Mouse (Mus musculus): ENCODE results near the gene Arfgap1. TPM values are rescaled to one million over a fixed set of nuclear protein-coding genes. Genes with fewer than 3 reads are reported as not detected.
A peak's percentile ranks its signal among the peaks of the same experiment; 100 is the strongest.

Arfgap1 gene
- 2.5 and 2.9 TPM in 2 replicates for polyA plus RNA-seq (2012)

DNA sequence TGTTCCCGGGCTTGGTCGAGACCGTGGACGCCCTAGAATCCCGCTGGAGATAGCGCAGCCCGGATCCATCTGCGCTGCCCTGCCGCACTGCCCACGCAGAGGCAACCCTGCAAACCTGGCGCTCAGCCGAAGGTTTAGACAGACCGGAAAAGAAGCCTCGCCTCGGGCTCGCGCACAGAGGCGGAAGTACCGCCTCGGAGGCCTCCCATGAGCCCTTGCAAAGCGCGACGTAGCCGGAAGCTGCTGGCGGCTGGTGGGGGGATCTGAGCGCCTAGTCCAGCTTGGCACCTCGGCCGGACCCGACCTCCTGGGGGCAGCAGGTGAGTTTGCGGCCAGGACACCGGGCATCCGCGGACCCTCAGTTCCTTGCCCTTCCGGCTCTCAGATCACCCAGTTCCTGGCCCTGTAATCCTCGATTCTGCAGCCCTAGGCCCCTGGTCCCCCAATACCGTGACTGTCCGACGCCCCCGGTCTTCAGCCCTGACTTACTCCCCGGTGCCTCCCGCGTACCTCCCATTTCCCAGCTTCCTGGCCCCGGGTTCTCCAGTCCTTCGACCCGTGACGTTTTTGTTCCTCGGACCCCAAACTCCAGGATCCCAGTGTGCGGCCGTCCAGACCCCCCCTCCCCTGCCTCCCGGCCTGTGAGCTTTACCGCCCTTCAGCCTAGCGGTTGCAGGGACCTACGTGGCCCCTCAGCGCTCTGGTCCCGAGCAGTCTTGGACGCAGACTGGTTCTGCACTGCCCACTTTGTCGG lies at the start of gene Arfgap1:
Arfgap1 (plus strand) TSS at position 216 of the 754 bp plus-strand sequence.
- H3K9me3 ChIP-seq (ENCODE audit: control insufficient read depth, low read length), result no peaks in the 10 kb centered on the region
- H3K27me3 ChIP-seq (ENCODE audit: control insufficient read depth), result no peaks in the 10 kb centered on the region
- peaks cover 45% of the 10 kb centered on the region for H3K4me1 ChIP-seq (ENCODE audit: control insufficient read depth)
- H3K36me3 ChIP-seq (ENCODE audit: control insufficient read depth), result peaks cover 34% of the 10 kb centered on the region
- TF ChIP-seq GATA1 (IDR thresholded peaks at IDR 0.05; ENCODE audit: low read length) (no peak), TAL1 (IDR thresholded peaks at IDR 0.05; ENCODE audit: low read length) (no peak)
- peak within 1 kb of the TSS; percentile 80 for H3K4me3 ChIP-seq (replicated peaks)

- no peaks in the 10 kb centered on the region for H3K9me3 ChIP-seq (ENCODE audit: control insufficient read depth, low read length)
- peaks cover 33% of the 10 kb centered on the region for H3K4me1 ChIP-seq (ENCODE audit: control insufficient read depth)
- TF ChIP-seq TAL1 (IDR thresholded peaks at IDR 0.05; ENCODE audit: low read length), result no peak
- no peak for TF ChIP-seq GATA1 (IDR thresholded peaks at IDR 0.05; ENCODE audit: low read length)
- H3K36me3 ChIP-seq (ENCODE audit: control insufficient read depth), result peaks cover 43% of the 10 kb centered on the region
- H3K4me3 ChIP-seq (replicated peaks), result peak overlapping the region; percentile 99
- no peaks in the 10 kb centered on the region for H3K27me3 ChIP-seq (ENCODE audit: control insufficient read depth)
Observed at GRCm38 (mm10) chr2:180919913-180920809, 46.9 kb upstream of the Arfgap1 start.

GRCm38 (mm10) chr2:180920810-180921400 lies 46.1 kb upstream of the Arfgap1 start, which contains the start of gene Ythdf1:
Gene Ythdf1, minus strand, starts transcription at chr2:180920949.
- Histone ChIP-seq H3K36me3 (ENCODE audit: control insufficient read depth) (peaks cover 36% of the 10 kb centered on the region), H3K4me3 (replicated peaks) (peak within 1 kb of the TSS; percentile 99), H3K9me3 (ENCODE audit: control insufficient read depth, low read length) (no peaks in the 10 kb centered on the region), H3K4me1 (ENCODE audit: control insufficient read depth) (peaks cover 28% of the 10 kb centered on the region), H3K27me3 (ENCODE audit: control insufficient read depth) (no peaks in the 10 kb centered on the region)
- TF ChIP-seq GATA1 (IDR thresholded peaks at IDR 0.05; ENCODE audit: low read length) (no peak), TAL1 (IDR thresholded peaks at IDR 0.05; ENCODE audit: low read length) (no peak)

- Histone ChIP-seq H3K27me3 (ENCODE audit: control insufficient read depth) (no peaks in the 10 kb centered on the region), H3K9me3 (ENCODE audit: control insufficient read depth, low read length) (no peaks in the 10 kb centered on the region), H3K4me3 (replicated peaks) (no peak overlapping the region), H3K4me1 (ENCODE audit: control insufficient read depth) (peaks cover 20% of the 10 kb centered on the region), H3K36me3 (ENCODE audit: control insufficient read depth) (peaks cover 19% of the 10 kb centered on the region)
- TF ChIP-seq TAL1 (IDR thresholded peaks at IDR 0.05; ENCODE audit: low read length), result no peak
- no peak for TF ChIP-seq GATA1 (IDR thresholded peaks at IDR 0.05; ENCODE audit: low read length)
Observed at GRCm38 (mm10) chr2:180922739-180923138, 44.3 kb upstream of the Arfgap1 start.

GRCm38 (mm10) chr2:180925176-180925575 lies 41.8 kb upstream of the Arfgap1 start:
- no peak overlapping the region for H3K4me3 ChIP-seq (replicated peaks)
- peaks cover 6% of the 10 kb centered on the region for H3K4me1 ChIP-seq (ENCODE audit: control insufficient read depth)
- no peaks in the 10 kb centered on the region for H3K27me3 ChIP-seq (ENCODE audit: control insufficient read depth)
- no peak for TF ChIP-seq TAL1 (IDR thresholded peaks at IDR 0.05; ENCODE audit: low read length)
- TF ChIP-seq GATA1 (IDR thresholded peaks at IDR 0.05; ENCODE audit: low read length), result no peak
- no peaks in the 10 kb centered on the region for H3K36me3 ChIP-seq (ENCODE audit: control insufficient read depth)
- H3K9me3 ChIP-seq (ENCODE audit: control insufficient read depth, low read length), result no peaks in the 10 kb centered on the region

DNA sequence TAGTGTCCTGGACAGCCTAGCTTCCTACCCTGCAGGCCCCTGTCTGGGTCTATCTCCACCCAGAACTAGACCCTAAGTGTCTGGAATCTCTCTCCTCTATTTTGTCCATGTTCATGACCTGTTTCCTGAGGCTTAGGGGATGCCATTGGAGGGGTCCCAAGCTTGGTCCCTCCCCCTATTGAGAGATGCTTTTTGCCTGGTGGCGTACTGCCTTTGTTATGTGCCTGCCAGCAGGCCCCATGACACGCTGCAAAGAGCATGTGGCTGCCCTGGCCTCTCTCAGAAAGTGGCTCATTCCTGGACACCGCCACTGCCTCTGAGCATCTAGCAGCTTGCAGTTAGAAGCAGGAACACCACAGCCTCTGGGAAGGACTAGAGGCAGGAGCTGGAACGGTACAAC lies 38.3 kb upstream of the Arfgap1 start, which contains the start of gene Birc7:
Birc7 (plus strand) TSS at position 301 of the 400 bp plus-strand sequence.
- no peak for TF ChIP-seq GATA1 (IDR thresholded peaks at IDR 0.05; ENCODE audit: low read length)
- TF ChIP-seq TAL1 (IDR thresholded peaks at IDR 0.05; ENCODE audit: low read length), result no peak
- Histone ChIP-seq H3K27me3 (ENCODE audit: control insufficient read depth) (peaks cover 4% of the 10 kb centered on the region), H3K36me3 (ENCODE audit: control insufficient read depth) (no peaks in the 10 kb centered on the region), H3K9me3 (ENCODE audit: control insufficient read depth, low read length) (no peaks in the 10 kb centered on the region), H3K4me3 (replicated peaks) (no peak within 1 kb of the TSS), H3K4me1 (ENCODE audit: control insufficient read depth) (no peaks in the 10 kb centered on the region)

DNA sequence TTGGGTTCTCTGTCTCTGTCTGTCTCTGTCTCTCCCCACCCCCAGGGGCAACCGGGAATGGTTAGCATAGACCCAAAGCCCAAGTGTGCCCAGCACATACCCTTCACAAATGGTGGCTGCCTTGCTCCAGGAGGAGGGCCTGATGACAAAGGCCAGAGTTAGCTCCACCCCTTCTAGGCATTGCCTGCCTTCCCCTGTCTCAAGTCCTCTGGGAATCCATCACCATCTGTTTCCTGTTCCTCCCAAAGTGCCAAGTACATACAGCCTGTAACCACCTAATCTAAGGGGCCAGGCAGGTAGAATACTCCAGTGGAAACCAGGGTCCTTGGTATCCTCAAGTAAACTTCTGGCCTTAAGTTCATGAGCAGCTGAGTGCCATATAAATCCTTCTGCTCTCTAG lies 34.6 kb upstream of the Arfgap1 start:
- TF ChIP-seq TAL1 (IDR thresholded peaks at IDR 0.05; ENCODE audit: low read length), result no peak
- TF ChIP-seq GATA1 (IDR thresholded peaks at IDR 0.05; ENCODE audit: low read length), result no peak
- no peaks in the 10 kb centered on the region for H3K9me3 ChIP-seq (ENCODE audit: control insufficient read depth, low read length)
- H3K4me3 ChIP-seq (replicated peaks), result no peak overlapping the region
- H3K4me1 ChIP-seq (ENCODE audit: control insufficient read depth), result no peaks in the 10 kb centered on the region
- peaks cover 4% of the 10 kb centered on the region for H3K27me3 ChIP-seq (ENCODE audit: control insufficient read depth)
- H3K36me3 ChIP-seq (ENCODE audit: control insufficient read depth), result no peaks in the 10 kb centered on the region

GRCm38 (mm10) chr2:180940187-180940586 lies 26.8 kb upstream of the Arfgap1 start:
- Histone ChIP-seq H3K27me3 (ENCODE audit: control insufficient read depth) (no peaks in the 10 kb centered on the region), H3K9me3 (ENCODE audit: control insufficient read depth, low read length) (no peaks in the 10 kb centered on the region), H3K4me1 (ENCODE audit: control insufficient read depth) (no peaks in the 10 kb centered on the region), H3K4me3 (replicated peaks) (no peak overlapping the region), H3K36me3 (ENCODE audit: control insufficient read depth) (no peaks in the 10 kb centered on the region)
- TF ChIP-seq GATA1 (IDR thresholded peaks at IDR 0.05; ENCODE audit: low read length), result no peak
- TF ChIP-seq TAL1 (IDR thresholded peaks at IDR 0.05; ENCODE audit: low read length), result no peak
